Mouse (Mus musculus) limb, embryonic 13.5 days (tissue): ENCODE data around the gene Ubc. TPM values are rescaled to one million over a fixed set of nuclear protein-coding genes. Genes with fewer than 3 reads are reported as not detected.
"Not testable (repeated sequence)": the region's sequence is repeated elsewhere in the genome, so short reads cannot be mapped to it uniquely, and the experiment has no call there.

Experiments used
- ATAC-seq: fragments of 200-750 bp; cut with Nextera tagmentation; 2 replicates; pipeline ENCODE4 v1.8.0; 2017; ENCODE audit warnings: low read depth, moderate number of reproducible peaks, moderate TSS enrichment; ENCODE audit not compliant: low FRiP score
- H3K27ac ChIP-seq: fragments of 300-500 bp; sonication (generic); 2 replicates; pipeline ENCODE4 v1.5.1; 2015; ENCODE audit warnings: inconsistent platforms, mild to moderate bottlenecking, moderate library complexity
- H3K27me3 ChIP-seq: fragments of 300-500 bp; sonication (generic); 2 replicates; pipeline ENCODE4 v1.6.1; 2015; ENCODE audit warnings: mild to moderate bottlenecking, inconsistent platforms
- H3K36me3 ChIP-seq: fragments of 300-500 bp; sonication (generic); 2 replicates; pipeline ENCODE4 v1.6.1; 2015; ENCODE audit warnings: inconsistent platforms, mild to moderate bottlenecking, moderate library complexity
- H3K4me1 ChIP-seq: fragments of 300-500 bp; sonication (generic); 2 replicates; pipeline ENCODE4 v1.6.1; 2015; ENCODE audit warnings: inconsistent platforms
- H3K4me2 ChIP-seq: fragments of 300-500 bp; sonication (generic); replicated peaks from 2 replicates; pipeline ENCODE4 v1.6.1; 2015; ENCODE audit warnings: inconsistent platforms, mild to moderate bottlenecking, moderate library complexity
- H3K4me3 ChIP-seq: fragments of 300-500 bp; sonication (generic); 2 replicates; pipeline ENCODE4 v1.5.1; 2015; ENCODE audit warnings: moderate library complexity, mild to moderate bottlenecking, inconsistent platforms
- H3K9ac ChIP-seq: fragments of 300-500 bp; sonication (generic); 2 replicates; pipeline ENCODE4 v1.6.1; 2015; ENCODE audit warnings: mild to moderate bottlenecking, inconsistent platforms
- H3K9me3 ChIP-seq: fragments of 300-500 bp; sonication (generic); 2 replicates; pipeline ENCODE4 v1.6.1; 2016; ENCODE audit warnings: inconsistent platforms
- WGBS: fragments of 180-500 bp; shearing (Covaris S2); methylation state at CpG from one replicate; pipeline ENCODE4 v1.1.7; 2015; 5-methylcytosine and 5-hydroxymethylcytosine counted together
- polyA plus RNA-seq: library from polyadenylated mRNA; unstranded; fragments of >200 nt; fragmentation: Nextera tagmentation; extraction: Ambion mirVana; gene quantifications from 2 replicates; pipeline ENCODE4 v1.2.1, GENCODE M21; 2015

Gene Ubc
- polyA plus RNA-seq, 1 experiment from 2014 or later: 1,190 TPM

- H3K4me1 ChIP-seq: peaks cover 13% of the 10 kb centered on the region
- ATAC-seq: no peak
- H3K27ac ChIP-seq: no peak overlapping the region
- H3K27me3 ChIP-seq: peaks cover 7% of the 10 kb centered on the region; the same call in 1 of the 2 replicates
- no peak overlapping the region for H3K9ac ChIP-seq
- WGBS: 56% methylated on average over 6 of the region's 6 CpGs
- no peaks in the 10 kb centered on the region for H3K9me3 ChIP-seq
- H3K4me2 ChIP-seq: no peak overlapping the region
- H3K36me3 ChIP-seq: no peaks in the 10 kb centered on the region
- H3K4me3 ChIP-seq: no peak overlapping the region
Measured at GRCm38 (mm10) chr5:125402991-125403390, 13.0 kb upstream of the Ubc start.

DNA sequence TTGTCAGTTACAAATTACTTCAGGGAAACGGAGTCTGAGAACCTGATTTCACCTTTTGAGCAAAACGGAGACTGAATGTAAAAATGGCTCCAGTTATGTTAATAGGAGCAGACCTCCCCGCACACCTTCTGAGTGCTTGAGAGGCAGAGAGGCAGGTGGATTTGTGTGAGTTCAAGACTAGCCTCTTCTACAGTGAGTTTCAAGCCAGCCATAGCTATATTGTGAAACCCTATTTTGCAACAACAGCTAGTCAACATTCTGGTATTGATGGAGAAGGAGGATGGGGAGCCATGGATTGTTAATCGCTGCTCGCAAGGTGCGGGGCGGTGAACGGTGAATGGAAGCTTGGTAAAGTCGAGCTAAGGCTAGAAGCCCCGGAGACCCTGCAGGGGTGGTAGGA is 12.5 kb upstream of the Ubc start:
- Histone ChIP-seq H3K4me3 (no peak overlapping the region), H3K36me3 (no peaks in the 10 kb centered on the region), H3K9ac (no peak overlapping the region), H3K9me3 (no peaks in the 10 kb centered on the region), H3K4me1 (peaks cover 12% of the 10 kb centered on the region), H3K27me3 (peaks cover 7% of the 10 kb centered on the region; the same call in 1 of the 2 replicates), H3K4me2 (no peak overlapping the region), H3K27ac (no peak overlapping the region)
- ATAC-seq: no peak
- 52% methylated on average over 10 of the region's 10 CpGs for WGBS

DNA sequence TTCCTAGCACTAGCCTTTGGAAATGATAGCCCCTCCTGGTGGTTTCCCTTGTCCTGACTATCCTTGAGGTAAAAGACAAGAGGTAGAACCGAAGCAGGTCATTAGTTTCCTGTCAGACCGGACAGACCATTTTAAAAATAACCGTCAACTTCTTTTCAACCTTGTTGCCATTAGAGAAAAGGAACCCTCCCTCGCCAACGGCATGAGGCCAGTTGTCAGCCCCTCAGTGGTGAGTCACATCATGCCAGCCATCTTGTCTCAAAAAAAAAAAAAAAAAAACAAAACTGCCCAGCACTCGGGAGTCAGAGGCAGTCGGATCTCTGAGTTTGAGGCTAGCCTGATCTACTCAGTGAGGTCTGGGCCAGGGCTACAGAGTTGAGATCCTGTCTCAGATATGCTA is 10.9 kb upstream of the Ubc start:
- Histone ChIP-seq H3K4me3 (no peak overlapping the region), H3K36me3 (no peaks in the 10 kb centered on the region), H3K4me1 (peaks cover 3% of the 10 kb centered on the region; the same call in 1 of the 2 replicates), H3K4me2 (no peak overlapping the region), H3K27ac (no peak overlapping the region), H3K27me3 (peaks cover 7% of the 10 kb centered on the region), H3K9me3 (no peaks in the 10 kb centered on the region), H3K9ac (no peak overlapping the region)
- no peak for ATAC-seq
- WGBS: 60% methylated on average over 7 of the region's 7 CpGs

GRCm38 (mm10) chr5:125395008-125395407 is 5.0 kb upstream of the Ubc start:
- Histone ChIP-seq H3K36me3 (no peaks in the 10 kb centered on the region), H3K9ac (no peak overlapping the region), H3K27me3 (no peaks in the 10 kb centered on the region; the same call in 1 of the 2 replicates), H3K9me3 (no peaks in the 10 kb centered on the region), H3K4me2 (peak overlapping the region; percentile 70), H3K4me3 (no peak overlapping the region), H3K4me1 (peaks cover 28% of the 10 kb centered on the region), H3K27ac (peak overlapping the region; percentile 99)
- no peak for ATAC-seq
- WGBS: 51% methylated on average over 3 of the region's 3 CpGs

DNA sequence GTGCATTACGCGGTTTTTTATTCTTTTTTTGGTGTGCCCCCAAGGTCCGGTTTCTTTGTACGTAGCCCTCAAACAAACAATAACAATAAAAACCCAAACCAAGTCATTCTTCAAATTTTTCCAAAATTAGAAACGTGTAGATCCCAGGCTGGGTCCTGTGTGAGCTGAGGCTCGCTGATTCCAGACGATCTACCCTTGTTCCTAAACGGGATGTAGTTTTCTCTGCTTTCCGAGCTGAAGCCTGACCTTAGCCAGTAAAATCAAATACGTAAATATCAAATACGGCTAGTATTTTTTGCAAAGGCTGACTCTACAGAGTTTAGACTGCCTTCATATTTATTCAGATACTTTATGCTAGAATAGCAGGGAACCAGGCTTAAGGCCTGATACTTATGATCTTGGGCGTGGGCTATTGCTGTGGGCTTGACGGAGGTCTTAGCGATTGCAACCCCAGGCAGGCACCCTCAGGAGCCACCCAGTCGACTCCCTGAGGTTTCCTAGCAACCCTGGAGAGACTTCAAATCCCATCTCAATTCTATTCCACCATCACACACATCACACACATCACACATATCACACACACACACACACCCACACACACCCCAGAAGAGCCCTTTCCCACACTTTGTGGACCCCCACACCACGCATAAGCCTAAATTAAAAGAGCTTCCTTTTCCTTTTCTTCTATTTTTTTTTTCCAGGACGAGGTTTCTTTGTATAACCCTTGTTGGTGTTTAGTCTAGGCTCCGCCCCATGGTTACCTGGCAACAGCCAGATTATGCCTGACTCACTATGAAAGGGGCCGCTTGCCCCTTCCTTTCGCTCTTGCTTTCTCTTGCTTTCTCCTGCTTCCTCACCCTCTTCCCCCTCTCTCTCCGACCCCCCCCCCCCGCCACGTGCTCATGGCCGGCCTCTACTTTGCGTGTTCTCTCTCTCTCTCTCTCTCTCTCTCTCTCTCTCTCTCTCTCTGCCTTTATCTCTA is 3.9 kb upstream of the Ubc start:
- Histone ChIP-seq H3K4me2 (peak overlapping the region; percentile 70), H3K9ac (peak overlapping the region; percentile 67), H3K36me3 (no peaks in the 10 kb centered on the region), H3K27me3 (no peaks in the 10 kb centered on the region; the same call in 1 of the 2 replicates), H3K4me1 (peaks cover 28% of the 10 kb centered on the region), H3K9me3 (no peaks in the 10 kb centered on the region), H3K4me3 (peak overlapping the region; percentile 45), H3K27ac (peak overlapping the region; percentile 99)
- ATAC-seq: peak; percentile 39; the same call in 1 of the 2 replicates
- WGBS: 15% methylated on average over 24 of the region's 25 CpGs

DNA sequence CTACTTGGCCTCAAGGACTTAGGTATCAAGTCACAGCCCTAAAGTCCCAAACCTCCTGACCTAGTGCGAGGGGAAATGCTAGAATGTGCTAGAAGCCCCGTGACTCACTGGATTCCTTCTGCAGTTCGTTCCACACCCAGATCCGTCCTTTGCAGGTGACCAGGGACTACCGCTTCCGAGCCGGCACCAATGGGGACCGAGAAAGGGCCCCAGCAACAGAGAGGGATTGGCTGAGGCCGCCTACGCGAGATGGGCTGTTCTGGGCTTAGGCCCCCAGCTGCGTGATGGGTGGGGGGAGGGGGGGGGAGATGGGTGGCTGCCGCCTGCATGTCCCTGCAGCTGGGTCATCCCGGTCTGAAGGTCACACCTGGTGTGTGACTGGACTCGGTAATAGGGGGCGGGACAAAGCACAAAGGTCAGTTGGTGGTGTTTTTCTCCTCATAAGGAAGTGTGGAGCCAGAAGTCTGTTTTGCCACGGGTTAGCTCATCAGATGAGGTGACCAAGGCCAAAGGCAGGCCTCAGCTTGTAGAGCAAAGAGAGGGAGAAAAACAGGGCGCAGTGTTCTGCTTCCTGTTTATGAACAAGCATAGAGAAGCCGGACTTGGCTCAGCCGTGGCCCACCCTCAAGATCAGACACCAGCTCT is 3.1 kb upstream of the Ubc start:
- Histone ChIP-seq H3K9ac (peak overlapping the region; percentile 67), H3K27me3 (no peaks in the 10 kb centered on the region; the same call in 1 of the 2 replicates), H3K4me3 (peak overlapping the region; percentile 45), H3K4me2 (peak overlapping the region; percentile 70), H3K9me3 (no peaks in the 10 kb centered on the region), H3K36me3 (peaks cover 4% of the 10 kb centered on the region; the same call in 1 of the 2 replicates), H3K27ac (peak overlapping the region; percentile 99), H3K4me1 (peaks cover 35% of the 10 kb centered on the region)
- under 1% methylated on average over 20 of the region's 20 CpGs for WGBS
- peak; percentile 93 for ATAC-seq

DNA sequence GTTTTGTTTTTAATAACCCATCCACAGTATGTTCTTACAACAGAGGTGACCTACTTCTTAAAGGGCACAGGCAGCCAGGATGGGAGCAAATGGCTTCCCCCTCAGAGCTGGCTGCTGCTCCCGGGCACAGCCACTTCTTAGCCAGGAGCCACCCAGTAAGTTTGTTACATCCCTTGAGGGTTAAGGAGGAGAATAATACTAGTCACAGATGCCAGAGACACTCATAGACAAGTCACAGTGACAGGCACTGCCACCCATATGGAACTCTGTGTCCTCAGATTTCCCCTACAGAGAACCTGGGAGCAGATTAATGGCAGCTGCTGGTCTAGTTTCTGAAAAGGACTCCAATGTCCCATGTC is 2.6 kb upstream of the Ubc start:
- Histone ChIP-seq H3K9ac (peak overlapping the region; percentile 53), H3K9me3 (no peaks in the 10 kb centered on the region), H3K4me2 (peak overlapping the region; percentile 70), H3K36me3 (peaks cover 4% of the 10 kb centered on the region; the same call in 1 of the 2 replicates), H3K4me3 (peak overlapping the region; percentile 14; the same call in 1 of the 2 replicates), H3K27ac (peak overlapping the region; percentile 99), H3K4me1 (peaks cover 35% of the 10 kb centered on the region), H3K27me3 (no peaks in the 10 kb centered on the region; the same call in 1 of the 2 replicates)
- WGBS: 39% methylated on average over 1 of the region's 1 CpGs
- ATAC-seq: no peak

GRCm38 (mm10) chr5:125392176-125392575 is 2.2 kb upstream of the Ubc start:
- H3K27me3 ChIP-seq, ATAC-seq, H3K9ac ChIP-seq, H3K4me3 ChIP-seq, H3K4me2 ChIP-seq, H3K9me3 ChIP-seq, H3K36me3 ChIP-seq: not testable (repeated sequence)
- Histone ChIP-seq H3K27ac (peak overlapping the region; percentile 99), H3K4me1 (peaks cover 35% of the 10 kb centered on the region)
- WGBS: 93% methylated on average over 4 of the region's 4 CpGs

DNA sequence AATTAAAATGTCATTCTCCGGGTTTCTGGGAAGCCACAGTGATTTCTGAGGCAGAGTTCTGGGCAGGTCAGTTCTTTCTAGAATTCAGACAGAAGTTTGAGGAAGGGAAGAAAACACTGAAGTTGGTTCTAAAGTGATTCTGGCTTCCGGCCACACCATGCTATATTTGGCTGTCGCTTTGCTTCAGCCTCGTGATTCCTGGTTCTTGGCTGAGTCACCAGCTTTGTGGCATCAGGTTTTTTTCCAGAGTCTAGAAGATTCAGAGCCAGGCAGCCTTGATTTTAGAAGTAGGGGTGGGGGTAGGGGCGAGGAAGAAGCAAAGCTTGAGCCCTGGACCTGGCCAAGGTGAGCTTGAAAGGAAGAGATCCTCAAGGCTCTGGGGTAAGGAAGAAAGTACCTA is 1.6 kb upstream of the Ubc start:
- Histone ChIP-seq H3K27me3 (no peaks in the 10 kb centered on the region), H3K9ac (no peak overlapping the region), H3K9me3 (no peaks in the 10 kb centered on the region), H3K36me3 (peaks cover 4% of the 10 kb centered on the region; the same call in 1 of the 2 replicates), H3K4me2 (no peak overlapping the region), H3K27ac (no peak overlapping the region; the same call in 1 of the 2 replicates), H3K4me3 (no peak overlapping the region), H3K4me1 (peaks cover 35% of the 10 kb centered on the region)
- no peak for ATAC-seq
- 85% methylated on average over 5 of the region's 5 CpGs for WGBS

- peak overlapping the region; percentile 22; the same call in 1 of the 2 replicates for H3K27ac ChIP-seq
- 97% methylated on average over 3 of the region's 3 CpGs for WGBS
- H3K27me3 ChIP-seq: no peaks in the 10 kb centered on the region
- H3K9ac ChIP-seq: no peak overlapping the region
- no peak overlapping the region for H3K4me2 ChIP-seq
- no peak overlapping the region for H3K4me3 ChIP-seq
- peaks cover 35% of the 10 kb centered on the region for H3K4me1 ChIP-seq
- no peak for ATAC-seq
- peaks cover 4% of the 10 kb centered on the region for H3K36me3 ChIP-seq
- no peaks in the 10 kb centered on the region for H3K9me3 ChIP-seq
Measured at GRCm38 (mm10) chr5:125390906-125391477, 990 bp upstream of the Ubc start.

- peak within 1 kb of the TSS; percentile 99 for H3K9ac ChIP-seq
- no peaks in the 10 kb centered on the region for H3K9me3 ChIP-seq
- peaks cover 28% of the 10 kb centered on the region for H3K4me1 ChIP-seq
- H3K4me3 ChIP-seq: peak within 1 kb of the TSS; percentile 100
- H3K27me3 ChIP-seq: no peaks in the 10 kb centered on the region
- H3K4me2 ChIP-seq: peak within 1 kb of the TSS; percentile 99
- H3K36me3 ChIP-seq: peaks cover 23% of the 10 kb centered on the region
- peak; percentile 3; the same call in 1 of the 2 replicates for ATAC-seq
- WGBS: under 1% methylated on average over 39 of the region's 41 CpGs
- H3K27ac ChIP-seq: peak within 1 kb of the TSS; percentile 92
Measured at GRCm38 (mm10) chr5:125389131-125389578, 847 bp downstream of the Ubc start, which contains the start of gene Gm10382. Gm10382 (plus strand) TSS chr5:125389322.
